Mouse (Mus musculus): ENCODE data around the gene Fam155a.
"Not testable (repeated sequence)": the region's sequence is repeated elsewhere in the genome, so short reads cannot be mapped to it uniquely, and the experiment has no call there.

Fam155a gene

DNA sequence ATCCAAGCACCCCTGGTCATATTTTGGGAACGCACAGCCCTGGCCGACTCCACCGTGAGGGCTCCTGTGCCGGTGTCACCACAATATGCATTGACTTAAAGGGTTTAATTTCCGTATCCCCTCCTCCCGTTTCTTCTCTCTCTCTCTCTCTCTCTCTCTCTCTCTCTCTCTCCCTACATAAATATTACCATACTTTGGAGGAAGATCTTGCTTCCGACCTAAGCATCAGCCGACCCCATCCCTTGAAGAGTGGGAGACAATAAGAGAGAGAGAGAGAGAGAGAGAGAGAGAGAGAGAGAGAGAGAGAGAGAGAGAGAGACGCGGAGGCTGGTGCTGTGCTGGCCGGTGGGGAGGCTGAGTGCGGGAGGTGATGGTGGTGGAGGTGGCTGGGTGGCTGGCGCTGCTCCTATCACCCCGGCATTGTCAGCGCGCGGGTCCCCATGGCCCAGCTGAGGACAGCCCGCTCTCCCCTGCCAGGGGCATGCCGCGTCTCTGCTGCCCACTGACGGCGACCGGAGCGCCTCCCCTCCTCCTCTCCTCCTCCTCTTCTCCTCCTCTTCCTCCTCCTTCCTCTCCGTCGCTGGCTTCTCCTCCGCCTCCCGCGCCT, at the start of gene Fam155a:
TSS of gene Fam155a (minus strand) at position 163 of the 607 bp plus-strand sequence.
- DNase-seq, result no peak

DNA sequence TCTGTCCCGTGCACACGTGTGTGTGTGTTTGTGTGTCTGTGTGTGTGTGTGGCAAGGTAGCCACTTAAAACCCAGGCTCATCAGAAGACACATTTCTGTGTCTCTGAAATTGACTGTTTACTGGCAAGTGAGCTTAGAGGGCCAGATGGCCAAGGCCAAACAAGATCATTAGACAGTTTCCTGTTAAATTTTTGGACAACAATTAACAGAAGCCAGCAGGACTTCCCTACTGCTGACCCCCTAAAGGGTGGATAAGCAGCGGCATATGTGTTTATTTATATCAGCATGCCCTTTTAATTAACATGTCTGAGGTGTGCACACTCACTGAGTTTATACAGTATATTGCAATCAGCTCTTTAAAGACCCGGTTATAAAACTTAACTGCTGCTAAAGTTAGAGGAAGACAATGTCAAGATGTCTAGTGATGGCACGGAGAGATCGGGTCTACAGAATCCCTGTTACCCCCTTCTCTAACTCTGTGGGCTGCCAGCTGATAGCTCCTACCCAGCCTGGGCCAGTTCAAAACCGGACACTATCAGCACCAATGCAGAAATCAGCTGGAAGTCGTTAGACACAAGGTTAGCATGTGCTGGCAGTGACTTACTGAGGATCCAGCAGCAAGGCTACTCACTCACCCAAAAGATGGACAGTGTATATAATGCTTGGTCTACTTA, 42.4 kb upstream of the Fam155a start:
- no peak for DNase-seq

DNA sequence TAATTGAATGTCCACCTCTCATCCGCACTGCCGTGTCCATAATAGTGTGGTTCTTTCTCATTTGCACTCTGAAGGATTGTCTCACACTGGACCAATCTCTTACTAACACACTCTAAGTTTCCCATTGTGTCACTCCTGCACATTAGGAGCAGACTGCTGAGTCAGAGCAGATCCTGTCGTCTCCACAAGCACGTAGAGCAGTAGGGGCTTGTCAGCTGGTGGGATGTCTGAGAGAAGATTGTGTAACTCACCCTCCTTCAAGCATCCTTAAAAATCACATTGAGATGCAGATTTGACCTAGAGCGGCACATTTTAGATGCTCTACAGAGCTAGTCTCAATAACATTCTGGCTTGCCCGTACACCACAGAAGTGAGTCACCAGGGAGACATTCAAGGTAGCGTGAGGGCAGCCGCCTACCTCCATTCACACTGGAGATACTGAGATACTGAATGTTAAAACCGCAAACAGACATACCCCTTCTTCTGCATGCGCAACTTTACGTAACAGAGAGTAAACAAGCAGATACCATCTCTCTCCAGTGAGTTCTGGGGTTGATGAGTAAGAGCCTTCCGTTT, 40.1 kb upstream of the Fam155a start:
- DNase-seq, result no peak

GRCm38 (mm10) chr8:9808596-9808995, 37.6 kb upstream of the Fam155a start:
- DNase-seq, result no peak

DNA sequence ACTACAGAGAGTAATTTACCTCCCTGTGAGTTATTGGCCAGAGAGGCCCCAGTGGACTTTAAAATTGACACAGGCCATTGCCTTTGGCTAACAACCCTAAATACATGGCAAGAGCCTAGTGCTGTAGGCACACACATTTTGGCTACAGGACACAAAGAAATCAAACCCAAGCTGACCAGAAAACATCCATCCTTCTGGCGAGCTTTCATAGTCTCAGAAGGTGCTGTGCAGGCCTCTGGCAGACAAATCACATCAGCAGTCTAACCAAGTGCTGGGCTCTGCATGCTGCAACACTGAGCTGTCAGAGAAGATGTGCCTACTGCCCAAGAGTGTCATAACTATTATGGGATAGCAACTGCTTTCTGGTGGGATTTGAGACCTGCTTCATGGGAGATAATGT, 34.7 kb upstream of the Fam155a start:
- DNase-seq, result no peak

DNA sequence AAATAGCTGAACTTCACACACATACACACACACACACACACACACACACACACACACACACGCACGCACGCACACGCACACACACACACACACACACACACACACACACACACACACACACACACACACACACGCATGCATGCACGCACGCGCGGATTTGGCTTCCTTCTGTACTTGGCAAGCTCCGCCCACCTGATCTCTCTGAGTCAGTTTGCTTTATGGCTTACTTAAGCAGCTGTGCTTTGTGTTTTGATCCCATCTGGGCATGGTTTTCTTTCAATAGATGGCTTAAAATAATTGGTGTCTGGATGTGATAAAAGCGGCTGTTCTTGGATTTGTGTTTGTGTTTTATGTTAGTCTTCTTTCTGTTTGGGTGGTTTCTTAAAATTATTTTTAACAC, 29.4 kb upstream of the Fam155a start:
- DNase-seq, result not testable (repeated sequence)

- DNase-seq, result no peak
These were observed 29.0 kb upstream of the Fam155a start for GRCm38 (mm10) chr8:9799923-9800322.

DNA sequence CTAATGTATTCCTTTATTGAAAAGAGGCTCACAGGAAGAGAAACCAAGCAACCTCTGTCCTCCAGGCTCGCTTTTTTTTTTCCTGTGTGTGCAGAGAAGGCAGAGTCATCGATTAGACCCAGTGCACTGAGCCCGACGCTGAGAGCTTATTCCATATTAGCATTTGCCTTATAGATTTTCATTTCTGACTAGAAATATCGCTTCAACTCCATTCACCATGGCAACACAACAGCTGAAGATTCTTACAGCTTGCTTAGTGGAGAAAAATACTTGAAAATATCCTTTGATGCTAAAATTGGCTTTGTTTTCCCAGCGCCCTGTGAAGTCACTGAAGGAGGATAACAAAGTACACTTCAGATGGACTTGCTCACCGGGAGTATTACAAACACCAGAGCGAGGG, 26.6 kb upstream of the Fam155a start:
- no peak for DNase-seq

GRCm38 (mm10) chr8:9795724-9796123, 24.8 kb upstream of the Fam155a start:
- DNase-seq, result no peak

DNA sequence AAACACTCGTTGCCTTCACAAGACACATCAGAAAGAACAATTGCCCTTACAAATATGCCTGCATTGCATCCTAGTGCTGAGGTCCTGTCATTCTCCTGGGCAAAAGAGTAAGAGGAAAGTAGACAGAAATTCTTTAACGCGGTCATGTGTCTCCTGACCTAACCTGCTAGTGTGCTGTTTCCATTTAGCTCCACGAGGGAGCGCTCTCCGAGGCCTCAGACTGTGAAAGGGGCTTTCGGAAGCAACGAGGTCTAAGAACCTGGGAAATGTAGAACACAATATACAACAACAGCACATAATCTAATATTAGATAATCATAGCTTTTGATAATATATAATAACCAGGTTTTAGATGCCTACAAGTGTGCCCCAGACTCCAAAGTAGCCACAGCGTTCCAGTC, 22.4 kb upstream of the Fam155a start:
- DNase-seq, result no peak

DNA sequence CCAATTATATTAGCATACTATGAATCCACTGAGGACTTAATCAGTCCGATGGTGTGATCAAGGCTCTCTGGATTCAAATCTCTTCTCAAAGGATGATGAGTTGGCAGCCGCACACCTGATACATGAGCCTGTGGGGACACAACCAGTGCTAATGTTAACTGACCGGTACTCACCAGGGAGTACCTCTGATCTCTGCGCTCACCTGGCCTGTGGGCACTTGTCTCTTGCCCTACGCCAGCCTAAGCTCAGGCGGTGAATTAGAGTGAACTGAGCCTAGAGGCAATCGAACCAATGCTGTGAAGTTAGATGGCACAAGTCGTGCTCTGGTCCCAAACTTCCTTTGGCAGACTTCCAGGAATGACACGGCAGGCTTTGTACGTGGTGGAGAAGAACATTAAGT, 9.4 kb upstream of the Fam155a start:
- DNase-seq, result no peak

DNA sequence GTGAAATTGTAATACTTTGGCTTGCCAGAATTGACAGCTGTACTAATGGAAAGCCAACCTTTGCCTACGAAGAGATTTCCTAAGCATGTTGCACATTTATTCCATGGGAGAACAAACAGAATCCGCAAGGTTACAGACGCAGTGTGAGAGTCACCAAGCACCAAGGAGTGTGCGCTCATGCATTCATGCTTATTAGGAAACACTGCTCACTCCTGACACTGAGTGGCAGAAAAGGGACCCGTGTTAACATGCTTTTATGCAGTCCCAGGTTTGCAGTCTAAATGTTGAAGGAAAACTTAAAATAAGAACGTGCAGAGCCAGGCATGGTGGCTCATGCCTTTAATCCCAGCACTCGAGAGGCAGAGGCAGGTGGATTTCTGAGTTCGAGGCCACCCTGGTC, 7.2 kb upstream of the Fam155a start:
- no peak for DNase-seq

DNA sequence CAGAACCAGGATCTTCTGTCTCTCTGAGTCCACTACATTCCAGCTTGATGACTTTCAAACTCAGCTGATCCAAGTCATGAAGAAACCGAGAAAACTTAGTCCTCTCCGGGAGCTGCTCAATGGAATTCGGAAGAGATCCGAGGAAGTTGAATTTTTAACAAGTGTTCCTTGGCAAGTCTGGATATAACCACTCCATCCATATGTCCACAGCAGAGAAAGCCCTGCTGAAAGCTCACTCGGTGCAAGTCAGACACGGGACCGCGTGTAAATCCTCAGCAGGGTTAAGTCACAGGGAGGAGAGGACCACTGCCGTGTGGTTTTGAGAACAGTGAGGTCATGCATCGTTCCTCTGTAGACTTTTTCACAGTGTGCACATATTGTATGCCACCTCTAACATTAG, 5.9 kb upstream of the Fam155a start:
- no peak for DNase-seq

GRCm38 (mm10) chr8:9772519-9772840, 1.5 kb upstream of the Fam155a start:
- no peak for DNase-seq

GRCm38 (mm10) chr8:9771606-9772518, 901 bp upstream of the Fam155a start:
- no peak for DNase-seq

DNA sequence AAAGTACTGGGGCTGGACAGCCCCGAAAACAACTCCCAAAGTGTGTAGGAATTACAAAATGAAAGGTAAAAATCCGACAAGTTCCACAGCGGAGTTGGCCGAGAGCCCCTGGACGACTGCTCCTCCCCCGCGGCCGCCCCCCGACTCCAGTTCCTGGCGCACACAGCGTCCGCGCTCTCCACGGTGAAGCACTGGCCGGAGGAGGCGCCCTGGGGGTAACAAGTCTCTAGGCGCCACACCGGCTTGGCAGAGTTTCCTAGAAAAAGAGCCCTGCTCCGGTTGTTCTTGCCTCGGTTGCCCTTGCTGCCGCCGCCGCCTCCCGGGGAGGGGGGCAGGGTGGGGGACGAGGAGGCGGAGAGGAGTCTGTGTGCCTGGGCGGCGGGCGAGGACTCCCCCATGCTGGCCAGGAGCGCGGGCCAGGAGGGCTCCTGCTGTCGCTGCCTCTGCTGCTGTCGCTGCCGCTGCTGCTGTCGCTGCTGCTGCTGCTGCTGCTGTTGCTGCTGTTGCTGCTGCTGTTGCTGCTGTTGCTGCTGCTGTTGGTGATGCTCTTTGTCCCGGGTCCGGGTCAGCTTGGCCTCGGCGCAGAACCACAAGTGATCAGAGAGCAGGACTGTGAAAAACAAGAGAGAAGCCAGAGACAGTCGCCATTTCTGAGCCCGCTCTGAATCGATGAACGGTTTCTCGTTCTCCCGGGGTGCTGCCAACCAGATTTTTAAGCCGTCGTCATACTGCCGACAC, 531 bp downstream of the Fam155a start:
- DNase-seq, result no peak

DNA sequence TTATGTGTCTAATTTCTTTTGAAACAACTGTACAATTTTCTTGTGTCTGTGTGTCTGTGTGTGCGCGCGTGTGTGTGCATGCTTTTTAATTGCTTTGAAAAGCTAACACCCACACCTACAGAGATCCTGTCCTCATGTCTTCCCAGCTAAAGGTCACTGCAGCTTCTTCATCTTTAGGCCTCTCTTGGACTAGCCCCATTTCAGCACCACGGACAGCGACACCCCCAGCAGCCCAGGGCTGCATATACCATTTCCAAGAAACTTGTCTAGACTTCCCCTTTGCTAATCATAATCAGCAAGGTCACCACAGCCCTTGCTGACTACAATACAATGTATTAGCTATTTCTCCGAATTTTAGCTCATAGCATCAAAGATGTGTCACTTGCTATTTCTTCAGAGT, 1.9 kb downstream of the Fam155a start:
- DNase-seq, result no peak

DNA sequence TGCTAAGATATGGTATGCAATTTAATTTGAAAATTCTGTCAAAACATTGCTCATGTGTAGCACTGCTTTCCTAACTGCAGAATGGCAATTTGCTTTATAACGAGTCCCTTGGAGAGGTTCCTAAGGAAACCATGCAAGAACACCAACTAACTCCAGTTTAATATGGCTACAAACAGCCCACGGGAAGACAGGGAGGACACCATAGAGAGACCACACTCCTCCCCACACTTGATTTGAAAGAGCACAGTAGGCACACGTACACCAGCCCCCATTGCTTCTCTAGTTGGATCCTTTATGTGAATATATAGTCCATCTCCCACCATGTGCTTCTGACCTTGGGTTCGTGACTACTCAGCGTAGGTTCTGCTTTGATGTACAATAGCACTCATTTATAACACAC, 35.8 kb downstream of the Fam155a start:
- no peak for DNase-seq

- no peak for DNase-seq
These were observed 61.2 kb downstream of the Fam155a start for GRCm38 (mm10) chr8:9709791-9710190.

DNA sequence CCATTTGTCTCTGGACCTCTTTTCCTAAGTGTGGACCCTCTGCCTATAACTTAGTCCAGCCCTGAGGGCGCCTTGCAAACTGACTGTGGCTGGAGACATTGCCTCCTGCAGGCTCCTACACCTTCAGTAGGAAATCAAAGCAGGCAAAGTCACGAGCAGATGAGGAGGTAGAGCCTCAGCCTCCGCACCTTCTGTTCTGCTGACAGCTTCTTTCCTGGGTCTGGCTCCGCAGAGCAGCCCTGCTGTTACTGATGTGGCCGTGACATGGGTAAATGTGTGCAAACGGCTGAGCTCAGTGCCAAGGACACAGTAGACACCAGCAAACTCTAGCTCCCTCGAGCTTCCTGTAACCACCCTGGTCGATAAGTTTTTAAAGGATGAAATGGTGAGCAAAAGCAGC, 63.5 kb downstream of the Fam155a start:
- DNase-seq, result no peak

DNA sequence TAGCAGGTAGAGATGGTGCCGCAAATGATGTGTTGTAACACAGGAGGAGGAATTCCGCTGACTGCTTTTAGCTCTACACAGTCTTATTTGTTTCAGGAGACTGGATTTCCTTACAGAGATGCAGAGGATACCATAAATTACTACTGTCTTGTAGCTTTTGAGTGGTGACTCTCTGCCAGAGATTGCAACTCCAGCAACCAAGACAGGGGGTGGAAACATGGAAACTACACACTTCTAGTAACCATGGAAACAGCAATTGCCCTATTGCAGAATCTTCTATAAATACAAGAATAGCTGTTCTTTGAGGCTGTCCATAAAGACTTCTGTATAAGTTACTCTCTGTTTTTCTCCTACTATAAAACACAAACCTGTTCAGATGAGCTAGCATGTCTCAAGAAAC, 76.2 kb downstream of the Fam155a start:
- DNase-seq, result no peak

GRCm38 (mm10) chr8:9692370-9692769, 78.6 kb downstream of the Fam155a start:
- no peak for DNase-seq

- DNase-seq, result not testable (repeated sequence)
These were observed 110.9 kb downstream of the Fam155a start for GRCm38 (mm10) chr8:9660014-9660413.
